Mouse (Mus musculus): ENCODE data around the gene H2afv.

GRCm38 (mm10) chr11:6415551-6416404, 28.5 kb downstream of the H2afv start:
- TF ChIP-seq CTCF (IDR thresholded peaks at IDR 0.05; ENCODE audit: borderline replicate concordance, insufficient read depth, low read depth, low read length) (no peak), POLR2A (IDR thresholded peaks at IDR 0.05; ENCODE audit: borderline replicate concordance, insufficient read depth, low read length) (peak; percentile 92)
